9 mouse cellular contexts compared by ENCODE assay signal in genomic region chr4:130896372-130896771, GRCm38 (mm10). TPM values are rescaled to one million over a fixed set of nuclear protein-coding genes. Genes with fewer than 3 reads are reported as not detected.
A peak's percentile ranks its signal among the peaks of the same experiment; 100 is the strongest.
DNase-seq lines count a peak whose midpoint lies in the region; ATAC-seq and TF ChIP-seq lines count a peak whose summit lies in the region.
"Had no signal": no experiment of that assay in that cellular context is flagged by ENCODE, and none has a peak within 500 bp of the region (broad histone marks: within the 10 kb centered on the region; RNA-seq: fewer than 3 reads in every experiment).

No protein-coding gene starts in this region.

- no peaks in the 10 kb centered on the region for H3K9me3 ChIP-seq in ES-E14 (ENCODE audit: control insufficient read depth, insufficient read depth, low read depth, low read length)
- H3K9me3 ChIP-seq: limb, embryonic 15.5 days had no signal

- H3K4me1 ChIP-seq in ES-E14 (ENCODE audit: control insufficient read depth in 2 of 2, insufficient read depth in 2 of 2, low read length in 2 of 2, poor library complexity in 1 of 2) = no peaks in the 10 kb centered on the region

- peak; percentile 75 for DNase-seq in adrenal gland, postnatal 14 days
- DNase-seq in adrenal gland, adult 2 months = no peak
- DNase-seq in kidney, adult 9 months = peak; percentile 36
- no peak for DNase-seq in kidney, postnatal 14 days
- no peak for DNase-seq in ES-E14 (ENCODE audit: low read depth, low spot score)
- peak; percentile 60 for DNase-seq in mesoderm, embryonic 11.5 days (ENCODE audit: low read depth, low spot score)
- DNase-seq in thymus, postnatal 25 days = peak; percentile 84

- H3K27ac ChIP-seq in ES-E14 (ENCODE audit: insufficient read depth, low read depth, low read length, poor library complexity, severe bottlenecking) = no peak overlapping the region
- H3K27ac ChIP-seq: limb, embryonic 15.5 days had no signal

- in situ Hi-C loops in ES-E14 (cut with MboI; ENCODE audit: low sequenced_read_pairs in 2 of 2, unreplicated experiment in 2 of 2) = loop anchor here in 1 of 2 experiments (10.0 kb wide), 1 partner anchor 48 kb away; the partner anchor contains the start of gene Matn1

- H3K36me3 ChIP-seq in ES-E14 (ENCODE audit: control insufficient read depth, insufficient read depth, low read length, poor library complexity, severe bottlenecking) = 0 out of 2 replicates have a peak, but pooled peaks cover 2% of the 10 kb centered on the region
- H3K36me3 ChIP-seq: limb, embryonic 15.5 days had no signal

- no peak overlapping the region for H3K9ac ChIP-seq in ES-E14 (ENCODE audit: insufficient read depth, low read depth, low read length, poor library complexity, severe bottlenecking)
- H3K9ac ChIP-seq: limb, embryonic 15.5 days had no signal

- no peak overlapping the region for H3K4me3 ChIP-seq in ES-E14 (ENCODE audit: insufficient read depth in 1 of 2, low read depth in 1 of 2, low read length in 2 of 2, poor library complexity in 1 of 2, severe bottlenecking in 1 of 2)
- H3K4me3 ChIP-seq: limb, embryonic 15.5 days had no signal

- ATAC-seq in granulocyte monocyte progenitor cell, adult 5-6 weeks (replicated peaks; ENCODE audit: poor library complexity, severe bottlenecking) = peak; percentile 59

TF ChIP-seq in ES-E14, 5 proteins besides CTCF, POLR2A, EP300 and RAD21:
- TF ChIP-seq MAFK (IDR thresholded peaks at IDR 0.05; ENCODE audit: insufficient read depth, low read depth, low read length) (no peak), CHD2 (IDR thresholded peaks at IDR 0.05; ENCODE audit: low read depth, low read length) (no peak), HCFC1 (IDR thresholded peaks at IDR 0.05; ENCODE audit: borderline replicate concordance, insufficient read depth, low read length) (no peak), ZC3H11A (IDR thresholded peaks at IDR 0.05; ENCODE audit: borderline replicate concordance, low read depth, low read length) (peak; percentile 91; the same call in 1 of the 2 replicates), ZNF384 (IDR thresholded peaks at IDR 0.05; ENCODE audit: low read depth, low read length) (no peak)
TF ChIP-seq in ES-E14: peak in this region for 1.

RNA-seq across cellular contexts. Expression of gene Laptm5, which starts 16.6 kb away (rescaled TPM):
- 15.2 and 52.4 TPM in 2 replicates for total RNA-seq in adrenal gland, postnatal 14 days (2021)
- 10 to 100 TPM; 30.8 to 36.8 TPM for total RNA-seq in adrenal gland, adult 2 months (2021)
- 72.4 and 79.8 TPM in 2 replicates for polyA plus RNA-seq in adrenal gland, adult 2 months (2012; rRNA removed)
- total RNA-seq in ES-E14 (2012; rRNA removed) = 40.0 and 96.2 TPM in 2 replicates
- 561 and 568 TPM in 2 replicates for total RNA-seq in granulocyte monocyte progenitor cell, adult 5-6 weeks (2014; fragmentation: Nextera tagmentation)
- 131 and 136 TPM in 2 replicates for total RNA-seq in granulocyte monocyte progenitor cell, adult 5-6 weeks (2017)

RNA-seq across cellular contexts. Expression of gene Matn1, which starts 47.8 kb away (rescaled TPM):
- total RNA-seq in adrenal gland, postnatal 14 days (2021) = not detected in 2 replicates
- not detected for total RNA-seq in adrenal gland, adult 2 months (2021)
- not detected in 2 replicates for polyA plus RNA-seq in adrenal gland, adult 2 months (2012; rRNA removed)
- total RNA-seq in ES-E14 (2012; rRNA removed) = 2.0 and 4.9 TPM in 2 replicates
- not detected in 2 replicates for total RNA-seq in granulocyte monocyte progenitor cell, adult 5-6 weeks (2014; fragmentation: Nextera tagmentation)
- not detected in 2 replicates for total RNA-seq in granulocyte monocyte progenitor cell, adult 5-6 weeks (2017)

Comparison
In these comparisons a context has a peak if more than half of its experiments do, and no peak if none do; other contexts are left out.
1. DNase-seq: peak in adrenal gland, postnatal 14 days (single experiment), kidney, adult 9 months (single experiment), mesoderm, embryonic 11.5 days (single experiment) and thymus, postnatal 25 days (single experiment); none in adrenal gland, adult 2 months (single experiment), kidney, postnatal 14 days (single experiment) and ES-E14 (single experiment).